Mouse (Mus musculus) G1E (cell line): ENCODE measurements around the gene Ift122.

Experiments
- CTCF ChIP-seq: IDR thresholded peaks from 2 replicates; pipeline ENCODE4 v1.5.1; 2012; ENCODE audit warnings: low read depth, low read length, inconsistent platforms, mixed read lengths
- GATA1 ChIP-seq: IDR thresholded peaks from 2 replicates; pipeline ENCODE4 v1.6.1; 2012; ENCODE audit warnings: borderline replicate concordance, low read length, inconsistent platforms, mixed read lengths
- GATA2 ChIP-seq: IDR thresholded peaks from 2 replicates; pipeline ENCODE4 v1.6.1; 2012; ENCODE audit warnings: low read depth, low read length, inconsistent platforms, borderline replicate concordance
- TAL1 ChIP-seq: conservative IDR thresholded peaks from 2 replicates; pipeline ENCODE4 v1.6.1; 2012; ENCODE audit warnings: low read depth, low read length, inconsistent platforms, mixed read lengths

DNA sequence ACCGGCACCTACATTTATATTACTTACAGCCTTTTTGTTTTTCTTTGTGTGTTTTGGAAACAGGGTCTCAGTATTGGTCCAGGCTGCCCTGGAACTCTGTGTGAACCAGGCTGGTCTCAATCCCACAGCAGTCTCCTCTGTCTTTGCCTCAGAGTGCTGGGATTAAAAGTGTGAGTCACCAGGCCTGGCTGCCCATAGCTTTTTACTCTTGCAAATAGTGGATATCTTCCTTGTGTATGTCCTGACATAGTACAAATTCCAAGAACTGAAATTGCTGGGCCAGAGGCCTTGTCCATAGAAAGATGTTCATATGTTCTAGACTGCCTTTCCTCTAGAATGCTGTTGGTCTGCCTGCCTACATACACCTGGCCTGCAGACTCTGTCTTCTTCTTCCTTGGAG is 43.1 kb downstream of the Ift122 start:
- TF ChIP-seq CTCF (no peak), TAL1 (no peak), GATA1 (no peak), GATA2 (no peak)
